Comparison of ENCODE assay signal across 13 mouse cellular contexts in genomic region chr1:165985186-165985585, GRCm38 (mm10). TPM values are rescaled to one million over a fixed set of nuclear protein-coding genes. Genes with fewer than 3 reads are reported as not detected.
A peak's percentile ranks its signal among the peaks of the same experiment; 100 is the strongest.
DNase-seq lines count a peak whose midpoint lies in the region; ATAC-seq and TF ChIP-seq lines count a peak whose summit lies in the region.
"Had no signal": no experiment of that assay in that cellular context is flagged by ENCODE, and none has a peak within 500 bp of the region (broad histone marks: within the 10 kb centered on the region; RNA-seq: fewer than 3 reads in every experiment).

No protein-coding gene starts in this region.

- DNase-seq in heart, adult 11 months = peak; percentile 78
- DNase-seq in heart, postnatal 4 days = no peak
- DNase-seq in stomach, postnatal 0 days (ENCODE audit: low spot score) = no peak
- DNase-seq in liver, embryonic 14.5 days (ENCODE audit: low read depth in 3 of 3, low spot score in 3 of 3) = peak; percentile 56 to 62 (median 59)
- DNase-seq in left cerebral cortex, adult 11 months (ENCODE audit: low spot score) = no peak
- no peak for DNase-seq in embryo, embryonic 11 days
- DNase-seq: lung, postnatal 14 days had no signal

- no peak for TF ChIP-seq EP300 in stomach, postnatal 0 days (optimal IDR thresholded peaks at IDR 0.05)
- TF ChIP-seq EP300 in liver, embryonic 14.5 days (IDR thresholded peaks at IDR 0.05; ENCODE audit: low read depth) = peak; percentile 61

- no peaks in the 10 kb centered on the region for H3K36me3 ChIP-seq in stomach, embryonic 16.5 days (ENCODE audit: control insufficient read depth, insufficient read depth, low read length)
- H3K36me3 ChIP-seq in stomach, postnatal 0 days (ENCODE audit: control insufficient read depth, insufficient read depth, low read length) = no peaks in the 10 kb centered on the region
- no peaks in the 10 kb centered on the region for H3K36me3 ChIP-seq in liver, embryonic 14.5 days (replicated peaks; ENCODE audit: control insufficient read depth, insufficient read depth, low read depth)
- no peaks in the 10 kb centered on the region for H3K36me3 ChIP-seq in kidney, embryonic 15.5 days
- H3K36me3 ChIP-seq: forebrain, embryonic 15.5 days had no signal

- no peak overlapping the region for H3K9ac ChIP-seq in stomach, embryonic 16.5 days (ENCODE audit: low read length)
- H3K9ac ChIP-seq in stomach, postnatal 0 days (ENCODE audit: low read length) = no peak overlapping the region
- peak overlapping the region; percentile 24 for H3K9ac ChIP-seq in liver, embryonic 14.5 days (replicated peaks)
- H3K9ac ChIP-seq in kidney, embryonic 15.5 days = no peak overlapping the region
- H3K9ac ChIP-seq: forebrain, embryonic 15.5 days had no signal

- no peak overlapping the region for H3K4me2 ChIP-seq in stomach, embryonic 16.5 days (ENCODE audit: low read depth, low read length)
- no peak overlapping the region for H3K4me2 ChIP-seq in stomach, postnatal 0 days (replicated peaks; ENCODE audit: low read depth)
- H3K4me2 ChIP-seq in liver, embryonic 14.5 days (ENCODE audit: low read depth) = peak overlapping the region; percentile 53
- no peak overlapping the region for H3K4me2 ChIP-seq in kidney, embryonic 15.5 days
- H3K4me2 ChIP-seq: forebrain, embryonic 15.5 days; midbrain, embryonic 11.5 days had no signal

- no peak overlapping the region for H3K27ac ChIP-seq in stomach, embryonic 16.5 days (ENCODE audit: low read length)
- no peak overlapping the region for H3K27ac ChIP-seq in stomach, postnatal 0 days (replicated peaks)
- H3K27ac ChIP-seq in liver, embryonic 14.5 days = peak overlapping the region; percentile 45
- no peak overlapping the region for H3K27ac ChIP-seq in kidney, embryonic 15.5 days
- H3K27ac ChIP-seq: forebrain, embryonic 15.5 days; kidney, postnatal 0 days had no signal

- H3K27me3 ChIP-seq in stomach, embryonic 16.5 days (ENCODE audit: control insufficient read depth, insufficient read depth, low read length) = no peaks in the 10 kb centered on the region
- H3K27me3 ChIP-seq in stomach, postnatal 0 days (ENCODE audit: control insufficient read depth, insufficient read depth, low read length) = no peaks in the 10 kb centered on the region
- no peaks in the 10 kb centered on the region for H3K27me3 ChIP-seq in liver, embryonic 14.5 days (ENCODE audit: control insufficient read depth, insufficient read depth, low read length)
- no peaks in the 10 kb centered on the region for H3K27me3 ChIP-seq in kidney, embryonic 15.5 days
- H3K27me3 ChIP-seq: CH12.LX; forebrain, embryonic 15.5 days had no signal

- H3K4me3 ChIP-seq in stomach, embryonic 16.5 days (replicated peaks; ENCODE audit: low read length) = no peak overlapping the region
- H3K4me3 ChIP-seq in stomach, postnatal 0 days (ENCODE audit: low read depth, low read length) = no peak overlapping the region
- H3K4me3 ChIP-seq in liver, embryonic 14.5 days (ENCODE audit: insufficient read depth in 1 of 2, low read depth in 2 of 2, low read length in 2 of 2) = no peak overlapping the region
- H3K4me3 ChIP-seq in kidney, embryonic 15.5 days (replicated peaks) = no peak overlapping the region
- H3K4me3 ChIP-seq: forebrain, embryonic 15.5 days had no signal

- H3K9me3 ChIP-seq in stomach, embryonic 16.5 days (replicated peaks; ENCODE audit: control insufficient read depth, low read length) = no peaks in the 10 kb centered on the region
- H3K9me3 ChIP-seq in stomach, postnatal 0 days (ENCODE audit: control insufficient read depth, low read length) = no peaks in the 10 kb centered on the region
- H3K9me3 ChIP-seq in liver, embryonic 14.5 days (ENCODE audit: control insufficient read depth, low read length) = no peaks in the 10 kb centered on the region
- no peaks in the 10 kb centered on the region for H3K9me3 ChIP-seq in kidney, embryonic 15.5 days (replicated peaks)
- H3K9me3 ChIP-seq: forebrain, embryonic 15.5 days had no signal

- TF ChIP-seq CTCF in stomach, postnatal 0 days (IDR thresholded peaks at IDR 0.05; ENCODE audit: low read depth) = no peak
- no peak for TF ChIP-seq CTCF in liver, embryonic 14.5 days (IDR thresholded peaks at IDR 0.05; ENCODE audit: low read depth)

- WGBS in stomach, embryonic 16.5 days = 80% methylated on average over 3 of the region's 3 CpGs
- WGBS in stomach, postnatal 0 days = 70% methylated on average over 3 of the region's 3 CpGs
- WGBS in liver, embryonic 14.5 days (ENCODE audit: insufficient replicate concordance) = 14% methylated on average over 3 of the region's 3 CpGs
- 82% methylated on average over 3 of the region's 3 CpGs for WGBS in kidney, embryonic 15.5 days

- peaks cover 4% of the 10 kb centered on the region; the same call in 1 of the 2 replicates for H3K4me1 ChIP-seq in stomach, embryonic 16.5 days (ENCODE audit: control insufficient read depth, insufficient read depth, low read length)
- no peaks in the 10 kb centered on the region; the same call in 1 of the 2 replicates for H3K4me1 ChIP-seq in stomach, postnatal 0 days (replicated peaks; ENCODE audit: control insufficient read depth, insufficient read depth)
- peaks cover 21 to 25% of the 10 kb centered on the region in 2 experiments for H3K4me1 ChIP-seq in liver, embryonic 14.5 days (replicated peaks; ENCODE audit: control insufficient read depth in 2 of 2, insufficient read depth in 2 of 2, low read length in 1 of 2)
- no peaks in the 10 kb centered on the region for H3K4me1 ChIP-seq in kidney, embryonic 15.5 days

- ATAC-seq in stomach, embryonic 16.5 days (ENCODE audit: insufficient read depth, low FRiP score) = peak; percentile 53
- ATAC-seq in stomach, postnatal 0 days (ENCODE audit: low FRiP score, low TSS enrichment) = no peak
- peak; percentile 94 for ATAC-seq in liver, embryonic 14.5 days (ENCODE audit: insufficient read depth)
- ATAC-seq in kidney, embryonic 15.5 days (replicated peaks; ENCODE audit: low FRiP score) = no peak
- ATAC-seq: forebrain, embryonic 15.5 days had no signal

RNA-seq across cellular contexts. Expression of gene Pou2f1, which starts 17.3 kb away (rescaled TPM):
- total RNA-seq in heart, postnatal 4 days (2021) = 10 to 100 TPM; 15.0 to 18.4 TPM
- 9.4 and 10.2 TPM in 2 replicates for polyA plus RNA-seq in stomach, embryonic 16.5 days (2015; fragmentation: Nextera tagmentation; extraction: Ambion mirVana)
- polyA plus RNA-seq in stomach, postnatal 0 days (2015; fragmentation: Nextera tagmentation; extraction: Ambion mirVana) = 4.9 TPM in 2 replicates
- polyA plus RNA-seq in liver, embryonic 14.5 days (2012; rRNA removed) = 1.6 and 1.9 TPM in 2 replicates
- polyA plus RNA-seq in liver, embryonic 14.5 days (2014; fragmentation: Nextera tagmentation; extraction: Ambion mirVana) = 3.9 and 4.2 TPM in 2 replicates
- polyA plus RNA-seq in kidney, embryonic 15.5 days (2015; fragmentation: Nextera tagmentation; extraction: Ambion mirVana) = 19.5 TPM in 2 replicates

Comparison
In these comparisons a context has a peak if more than half of its experiments do, and no peak if none do; other contexts are left out.
1. DNase-seq: peak in heart, adult 11 months (single experiment) and liver, embryonic 14.5 days (3 of 3); none in heart, postnatal 4 days (single experiment), stomach, postnatal 0 days (single experiment), left cerebral cortex, adult 11 months (single experiment) and embryo, embryonic 11 days (single experiment).
2. ATAC-seq: peak in stomach, embryonic 16.5 days (single experiment) and liver, embryonic 14.5 days (single experiment); none in stomach, postnatal 0 days (single experiment) and kidney, embryonic 15.5 days (single experiment).